Mouse (Mus musculus) macrophage (primary cell): ENCODE data around the gene Nufip2. TPM values are rescaled to one million over a fixed set of nuclear protein-coding genes. Genes with fewer than 3 reads are reported as not detected.
A peak's percentile ranks its signal among the peaks of the same experiment; 100 is the strongest.
"Not testable (repeated sequence)": the region's sequence is repeated elsewhere in the genome, so short reads cannot be mapped to it uniquely, and the experiment has no call there.

Source experiments
- H3K27ac ChIP-seq: fragments of 350-480 bp; formaldehyde crosslinking; 2 replicates; pipeline ENCODE4 v1.9.0; 2021
- H3K36me3 ChIP-seq: fragments of 350-480 bp; formaldehyde crosslinking; 2 replicates; pipeline ENCODE4 v1.9.0; 2021; ENCODE audit errors: inconsistent target
- H3K4me3 ChIP-seq: fragments of 350-480 bp; formaldehyde crosslinking; 2 replicates; pipeline ENCODE4 v1.9.0; 2021; ENCODE audit errors: inconsistent target
- H3K79me2 ChIP-seq: fragments of 350-480 bp; formaldehyde crosslinking; 2 replicates; pipeline ENCODE4 v1.9.0; 2021; ENCODE audit errors: inconsistent target
- WGBS: methylation state at CpG from one replicate; pipeline ENCODE4 v1.1.7; 2026; ENCODE audit warnings: inconsistent platforms; ENCODE audit not compliant: missing documents; 5-methylcytosine and 5-hydroxymethylcytosine counted together
- polyA plus RNA-seq: library from polyadenylated mRNA; stranded (reverse); fragments of 250-400 nt; gene quantifications from 3 replicates; pipeline ENCODE4 v1.2.4, GENCODE M21; 2018; ENCODE audit warnings: inconsistent platforms

The Nufip2 gene
- polyA plus RNA-seq, 1 experiment from 2014 or later = 22.9 TPM

GRCm38 (mm10) chr11:77738555-77738954 is 52.6 kb downstream of the Nufip2 start:
- no peak overlapping the region for H3K27ac ChIP-seq
- no peaks in the 10 kb centered on the region for H3K79me2 ChIP-seq
- 95% methylated on average over 7 of the region's 7 CpGs for WGBS
- H3K4me3 ChIP-seq = no peak overlapping the region
- no peaks in the 10 kb centered on the region for H3K36me3 ChIP-seq

- no peak overlapping the region for H3K27ac ChIP-seq
- WGBS = 28% methylated on average over 6 of the region's 6 CpGs
- H3K36me3 ChIP-seq = no peaks in the 10 kb centered on the region
- no peaks in the 10 kb centered on the region for H3K79me2 ChIP-seq
- no peak overlapping the region for H3K4me3 ChIP-seq
Measured at GRCm38 (mm10) chr11:77743966-77744365, 58.0 kb downstream of the Nufip2 start.

GRCm38 (mm10) chr11:77746652-77747051 is 60.7 kb downstream of the Nufip2 start:
- WGBS = 97% methylated on average over 3 of the region's 4 CpGs
- Histone ChIP-seq H3K36me3 (no peaks in the 10 kb centered on the region), H3K79me2 (no peaks in the 10 kb centered on the region), H3K4me3 (no peak overlapping the region), H3K27ac (no peak overlapping the region)

- 97% methylated on average over 9 of the region's 15 CpGs for WGBS
- H3K27ac ChIP-seq, H3K4me3 ChIP-seq: not testable (repeated sequence)
Measured at GRCm38 (mm10) chr11:77747103-77747502, 61.1 kb downstream of the Nufip2 start.

GRCm38 (mm10) chr11:77748996-77749395 is 63.0 kb downstream of the Nufip2 start:
- Histone ChIP-seq H3K27ac (no peak overlapping the region), H3K36me3 (no peaks in the 10 kb centered on the region), H3K79me2 (no peaks in the 10 kb centered on the region), H3K4me3 (no peak overlapping the region)
- WGBS = 88% methylated on average over 4 of the region's 5 CpGs

More at GRCm38 (mm10) chr11:77747103-77747502, 61.1 kb downstream of the Nufip2 start:
- H3K79me2 ChIP-seq, H3K36me3 ChIP-seq: not testable (repeated sequence)

GRCm38 (mm10) chr11:77752525-77752924 is 66.6 kb downstream of the Nufip2 start:
- Histone ChIP-seq H3K4me3 (no peak overlapping the region), H3K79me2 (no peaks in the 10 kb centered on the region), H3K27ac (no peak overlapping the region), H3K36me3 (no peaks in the 10 kb centered on the region)
- 92% methylated on average over 5 of the region's 5 CpGs for WGBS

GRCm38 (mm10) chr11:77753469-77753868 is 67.5 kb downstream of the Nufip2 start:
- Histone ChIP-seq H3K36me3 (no peaks in the 10 kb centered on the region), H3K27ac (no peak overlapping the region), H3K4me3 (no peak overlapping the region), H3K79me2 (no peaks in the 10 kb centered on the region)
- WGBS = 95% methylated on average over 3 of the region's 3 CpGs

GRCm38 (mm10) chr11:77760031-77760430 is 74.1 kb downstream of the Nufip2 start:
- no peak overlapping the region for H3K4me3 ChIP-seq
- H3K79me2 ChIP-seq = no peaks in the 10 kb centered on the region
- H3K36me3 ChIP-seq = no peaks in the 10 kb centered on the region
- WGBS = 35% methylated on average over 4 of the region's 4 CpGs
- no peak overlapping the region for H3K27ac ChIP-seq

- WGBS = 2% methylated on average over 60 of the region's 79 CpGs
- Histone ChIP-seq H3K4me3 (peak within 1 kb of the TSS; percentile 32), H3K36me3 (no peaks in the 10 kb centered on the region), H3K27ac (no peak within 1 kb of the TSS), H3K79me2 (no peaks in the 10 kb centered on the region)
Measured at GRCm38 (mm10) chr11:77762783-77763672, 77.1 kb downstream of the Nufip2 start, which contains the start of gene Myo18a. Myo18a (plus strand) TSS chr11:77763246.

GRCm38 (mm10) chr11:77763673-77764340 is 77.9 kb downstream of the Nufip2 start:
- Histone ChIP-seq H3K27ac (no peak overlapping the region), H3K36me3 (no peaks in the 10 kb centered on the region), H3K79me2 (no peaks in the 10 kb centered on the region), H3K4me3 (peak overlapping the region; percentile 32)
- WGBS = 20% methylated on average over 26 of the region's 26 CpGs

- H3K79me2 ChIP-seq = no peaks in the 10 kb centered on the region
- no peak overlapping the region for H3K27ac ChIP-seq
- H3K36me3 ChIP-seq = no peaks in the 10 kb centered on the region
- no peak overlapping the region for H3K4me3 ChIP-seq
- WGBS = 66% methylated on average over 9 of the region's 9 CpGs
Measured at GRCm38 (mm10) chr11:77764694-77765458, 78.9 kb downstream of the Nufip2 start.

GRCm38 (mm10) chr11:77765459-77765777 is 79.5 kb downstream of the Nufip2 start:
- H3K27ac ChIP-seq = no peak overlapping the region
- WGBS = 83% methylated on average over 4 of the region's 4 CpGs
- no peaks in the 10 kb centered on the region for H3K79me2 ChIP-seq
- H3K4me3 ChIP-seq = no peak overlapping the region
- no peaks in the 10 kb centered on the region for H3K36me3 ChIP-seq

- Histone ChIP-seq H3K4me3 (no peak overlapping the region), H3K36me3 (no peaks in the 10 kb centered on the region), H3K27ac (no peak overlapping the region), H3K79me2 (no peaks in the 10 kb centered on the region)
- WGBS = 26% methylated on average over 34 of the region's 35 CpGs
Measured at GRCm38 (mm10) chr11:77766351-77767001, 80.5 kb downstream of the Nufip2 start.

- Histone ChIP-seq H3K27ac (no peak overlapping the region), H3K79me2 (no peaks in the 10 kb centered on the region), H3K4me3 (no peak overlapping the region), H3K36me3 (no peaks in the 10 kb centered on the region)
- 97% methylated on average over 4 of the region's 4 CpGs for WGBS
Measured at GRCm38 (mm10) chr11:77769496-77769895, 83.5 kb downstream of the Nufip2 start.
